Mouse (Mus musculus): ENCODE measurements at regions not wholly inside any gene's neighbourhood (a gene's known extent, or its start where the extent isn't known, plus 50 kb on each side); places are given as distances from the start of the nearest gene placed in this dataset.
A peak's percentile ranks its signal among the peaks of the same experiment; 100 is the strongest.

DNA sequence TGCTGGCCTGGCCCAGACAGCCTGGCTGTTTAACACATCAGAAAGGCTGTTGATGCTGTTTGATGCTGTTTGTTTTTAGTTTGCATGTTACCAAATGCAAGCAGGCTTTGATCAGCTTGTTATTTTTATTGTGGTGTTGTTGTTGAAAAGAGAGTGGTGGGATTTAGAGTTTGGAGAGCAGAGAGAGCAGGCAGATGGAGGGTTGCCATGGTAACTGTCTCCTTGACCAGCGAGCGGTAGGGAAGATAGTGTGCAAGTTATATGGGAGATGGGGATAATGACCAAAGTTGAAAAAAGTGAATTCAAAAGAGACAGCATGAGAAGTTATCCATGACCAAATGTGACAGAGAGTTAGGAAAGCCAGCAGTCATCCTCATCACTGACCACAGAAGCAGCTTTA is 83.3 kb downstream of the Cmc2 start:
- Histone ChIP-seq H3K27ac (no peak overlapping the region), H3K4me1 (replicated peaks; ENCODE audit: insufficient read depth, low read length) (no peaks in the 10 kb centered on the region), H3K27me3 (ENCODE audit: insufficient read depth, low read length) (no peaks in the 10 kb centered on the region), H3K36me3 (ENCODE audit: insufficient read depth, low read length) (no peaks in the 10 kb centered on the region), H3K4me3 (replicated peaks; ENCODE audit: low read depth, low read length) (no peak overlapping the region), H3K9ac (ENCODE audit: low read depth, low read length) (no peak overlapping the region), H3K4me2 (ENCODE audit: low read length) (no peak overlapping the region), H3K9me3 (replicated peaks; ENCODE audit: low read length) (no peaks in the 10 kb centered on the region)
- ATAC-seq (replicated peaks; ENCODE audit: low FRiP score, low read depth), result no peak
- TF ChIP-seq CTCF (IDR thresholded peaks at IDR 0.05; ENCODE audit: low read depth), result no peak
- WGBS, result 73% methylated on average over 2 of the region's 2 CpGs
- DNase-seq (ENCODE audit: low spot score), result no peak

DNA sequence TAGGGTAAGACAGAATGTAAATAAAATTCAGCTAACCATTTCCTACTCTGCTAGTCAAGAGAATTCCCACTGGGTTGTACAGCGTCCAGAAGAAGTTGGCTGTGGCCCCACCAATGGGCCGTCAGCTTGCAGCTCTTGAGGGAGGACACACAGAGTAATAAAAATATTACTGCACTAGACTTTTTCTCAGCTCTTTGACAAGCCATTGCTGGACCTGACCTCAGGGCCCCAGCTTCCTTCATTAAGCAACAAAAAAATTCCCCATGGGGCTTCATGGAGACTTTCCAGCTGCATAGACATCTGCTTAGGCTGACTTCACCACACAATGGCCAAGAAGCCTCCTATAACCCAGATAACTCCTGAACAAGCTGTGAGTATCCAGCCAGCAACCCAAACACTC is 89.1 kb downstream of the Cmc2 start:
- Histone ChIP-seq H3K27ac (no peak overlapping the region), H3K9ac (ENCODE audit: low read depth, low read length) (no peak overlapping the region), H3K4me2 (ENCODE audit: low read length) (no peak overlapping the region), H3K27me3 (ENCODE audit: insufficient read depth, low read length) (no peaks in the 10 kb centered on the region), H3K9me3 (replicated peaks; ENCODE audit: low read length) (no peaks in the 10 kb centered on the region), H3K4me3 (replicated peaks; ENCODE audit: low read depth, low read length) (no peak overlapping the region), H3K36me3 (ENCODE audit: insufficient read depth, low read length) (no peaks in the 10 kb centered on the region), H3K4me1 (replicated peaks; ENCODE audit: insufficient read depth, low read length) (no peaks in the 10 kb centered on the region)
- ATAC-seq (replicated peaks; ENCODE audit: low FRiP score, low read depth) (peak; percentile 75; the same call in 1 of the 2 replicates), DNase-seq (ENCODE audit: low spot score) (peak; percentile 92)
- no peak for TF ChIP-seq CTCF (IDR thresholded peaks at IDR 0.05; ENCODE audit: low read depth)
- 40% methylated on average over 2 of the region's 2 CpGs for WGBS

DNA sequence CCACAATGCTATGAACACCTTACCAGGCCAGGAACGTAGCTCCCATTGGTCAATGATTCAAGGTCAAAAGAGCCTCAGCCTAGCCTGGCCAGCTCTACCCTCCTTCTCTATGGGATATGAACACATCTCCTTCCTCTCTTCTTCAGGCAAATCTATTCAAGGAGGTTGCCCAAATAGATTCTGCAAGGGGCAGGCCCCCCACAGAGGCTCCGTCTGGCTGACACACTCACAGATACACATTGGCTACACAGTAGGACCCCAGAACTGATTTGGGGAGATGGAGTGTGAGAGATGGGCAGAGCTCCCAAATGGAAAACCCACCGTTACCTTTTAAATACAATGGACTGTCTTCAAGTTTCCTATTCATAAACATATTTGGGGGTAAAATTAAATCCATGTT is 91.6 kb downstream of the Cmc2 start:
- no peaks in the 10 kb centered on the region for H3K4me1 ChIP-seq (replicated peaks; ENCODE audit: insufficient read depth, low read length)
- no peaks in the 10 kb centered on the region for H3K36me3 ChIP-seq (ENCODE audit: insufficient read depth, low read length)
- no peaks in the 10 kb centered on the region for H3K9me3 ChIP-seq (replicated peaks; ENCODE audit: low read length)
- no peak overlapping the region for H3K9ac ChIP-seq (ENCODE audit: low read depth, low read length)
- no peak overlapping the region for H3K4me3 ChIP-seq (replicated peaks; ENCODE audit: low read depth, low read length)
- H3K27me3 ChIP-seq (ENCODE audit: insufficient read depth, low read length), result no peaks in the 10 kb centered on the region
- no peak overlapping the region for H3K4me2 ChIP-seq (ENCODE audit: low read length)
- TF ChIP-seq CTCF (IDR thresholded peaks at IDR 0.05; ENCODE audit: low read depth), result no peak
- WGBS, result 92% methylated on average over 3 of the region's 3 CpGs
- DNase-seq (ENCODE audit: low spot score), result no peak
- no peak overlapping the region for H3K27ac ChIP-seq
- no peak for ATAC-seq (replicated peaks; ENCODE audit: low FRiP score, low read depth)

DNA sequence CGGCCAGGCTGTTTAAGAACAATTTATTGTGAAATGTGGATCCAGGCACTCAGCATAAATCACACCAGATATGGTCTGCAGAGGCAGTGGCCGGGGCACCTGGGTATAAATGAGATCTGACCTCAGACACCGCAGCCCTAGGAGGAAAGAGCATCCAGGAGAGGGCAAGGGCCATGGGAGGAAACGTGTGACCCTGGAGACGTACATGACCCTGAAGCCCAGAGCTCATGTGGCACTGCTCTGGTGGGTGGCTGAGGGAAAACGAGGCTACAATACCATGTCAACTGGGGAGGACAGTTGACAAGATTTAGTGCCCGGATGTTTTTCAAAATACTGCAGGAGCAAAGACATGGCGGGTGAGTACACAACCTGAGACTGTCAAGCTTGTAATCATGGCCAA is 93.0 kb downstream of the Cmc2 start:
- no peak for TF ChIP-seq CTCF (IDR thresholded peaks at IDR 0.05; ENCODE audit: low read depth)
- no peak overlapping the region for H3K27ac ChIP-seq
- no peaks in the 10 kb centered on the region for H3K4me1 ChIP-seq (replicated peaks; ENCODE audit: insufficient read depth, low read length)
- H3K9me3 ChIP-seq (replicated peaks; ENCODE audit: low read length), result no peaks in the 10 kb centered on the region; the same call in 1 of the 2 replicates
- 28% methylated on average over 8 of the region's 8 CpGs for WGBS
- H3K27me3 ChIP-seq (ENCODE audit: insufficient read depth, low read length), result no peaks in the 10 kb centered on the region
- no peaks in the 10 kb centered on the region for H3K36me3 ChIP-seq (ENCODE audit: insufficient read depth, low read length)
- no peak overlapping the region for H3K4me2 ChIP-seq (ENCODE audit: low read length)
- DNase-seq (ENCODE audit: low spot score), result peak; percentile 40
- peak; percentile 63; the same call in 1 of the 2 replicates for ATAC-seq (replicated peaks; ENCODE audit: low FRiP score, low read depth)
- H3K9ac ChIP-seq (ENCODE audit: low read depth, low read length), result no peak overlapping the region
- no peak overlapping the region for H3K4me3 ChIP-seq (replicated peaks; ENCODE audit: low read depth, low read length)

DNA sequence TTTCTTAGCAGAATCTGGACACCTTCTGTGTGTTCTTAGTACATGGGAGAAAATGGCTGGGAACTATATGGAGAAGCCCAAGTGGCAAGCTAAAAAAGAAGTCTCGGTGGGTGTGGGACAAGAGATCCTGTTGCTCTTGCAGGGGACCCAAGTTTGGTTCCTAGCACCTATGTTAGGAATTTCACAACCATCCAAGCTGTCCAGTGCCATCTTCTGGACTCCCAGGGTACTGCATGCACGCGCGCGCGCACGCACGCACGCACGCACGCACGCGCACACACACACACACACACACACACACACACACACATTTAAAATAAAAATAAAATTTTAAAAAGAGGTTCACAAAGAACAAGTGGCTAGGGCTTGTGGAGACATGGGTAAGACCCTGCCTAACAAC is 94.1 kb downstream of the Cmc2 start:
- no peak overlapping the region for H3K4me3 ChIP-seq (replicated peaks; ENCODE audit: low read depth, low read length)
- no peak for ATAC-seq (replicated peaks; ENCODE audit: low FRiP score, low read depth)
- H3K9me3 ChIP-seq (replicated peaks; ENCODE audit: low read length), result no peaks in the 10 kb centered on the region; the same call in 1 of the 2 replicates
- DNase-seq (ENCODE audit: low spot score), result no peak
- no peaks in the 10 kb centered on the region for H3K27me3 ChIP-seq (ENCODE audit: insufficient read depth, low read length)
- H3K4me1 ChIP-seq (replicated peaks; ENCODE audit: insufficient read depth, low read length), result no peaks in the 10 kb centered on the region
- no peak overlapping the region for H3K27ac ChIP-seq
- WGBS, result 98% methylated on average over 13 of the region's 13 CpGs
- no peak overlapping the region for H3K9ac ChIP-seq (ENCODE audit: low read depth, low read length)
- H3K4me2 ChIP-seq (ENCODE audit: low read length), result no peak overlapping the region
- peak; percentile 24; the same call in 1 of the 2 replicates for TF ChIP-seq CTCF (IDR thresholded peaks at IDR 0.05; ENCODE audit: low read depth)
- no peaks in the 10 kb centered on the region for H3K36me3 ChIP-seq (ENCODE audit: insufficient read depth, low read length)

DNA sequence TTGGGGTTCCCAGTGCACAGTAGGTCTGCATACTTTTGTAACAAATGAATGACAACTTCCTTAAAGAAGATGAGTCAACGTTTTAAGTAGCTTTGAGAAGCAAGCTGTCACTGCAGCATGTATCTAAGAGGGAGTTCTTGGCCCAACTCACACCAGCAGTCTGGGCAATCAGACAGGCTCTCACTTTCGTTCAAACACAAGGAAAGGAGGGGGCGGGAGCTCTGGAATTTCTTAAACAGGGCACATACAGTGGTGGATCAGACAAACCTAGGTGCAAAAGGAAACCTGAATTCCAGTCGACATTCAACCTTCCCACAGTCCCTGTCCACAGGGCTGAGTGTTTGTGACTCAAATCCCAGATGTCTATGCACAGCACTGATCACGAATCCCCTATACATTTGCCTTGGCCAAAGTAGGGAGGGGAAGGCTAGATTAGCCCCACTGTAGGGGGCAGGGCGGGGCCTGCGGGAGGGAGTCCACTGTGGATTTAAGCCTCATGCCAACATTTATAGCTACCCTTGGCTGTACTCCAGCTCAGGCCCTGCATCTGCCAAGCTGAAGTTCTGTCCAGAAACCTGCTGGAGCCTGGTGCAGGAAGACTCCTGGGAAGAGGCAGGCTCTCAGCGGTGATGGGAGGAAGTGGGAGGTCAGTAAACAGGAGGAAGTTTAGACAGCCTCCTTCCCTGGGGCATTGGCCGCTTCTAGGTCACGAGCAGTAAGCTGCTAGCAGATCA is 81.5 kb upstream of the Cdyl2 start:
- 25% methylated on average over 10 of the region's 10 CpGs for WGBS
- Histone ChIP-seq H3K9ac (ENCODE audit: low read depth, low read length) (no peak overlapping the region), H3K9me3 (replicated peaks; ENCODE audit: low read length) (no peaks in the 10 kb centered on the region), H3K27me3 (ENCODE audit: insufficient read depth, low read length) (no peaks in the 10 kb centered on the region), H3K27ac (peak overlapping the region; percentile 15; the same call in 1 of the 2 replicates), H3K4me1 (replicated peaks; ENCODE audit: insufficient read depth, low read length) (no peaks in the 10 kb centered on the region), H3K4me2 (ENCODE audit: low read length) (no peak overlapping the region), H3K36me3 (ENCODE audit: insufficient read depth, low read length) (no peaks in the 10 kb centered on the region), H3K4me3 (replicated peaks; ENCODE audit: low read depth, low read length) (no peak overlapping the region)
- ATAC-seq (replicated peaks; ENCODE audit: low FRiP score, low read depth) (peak; percentile 40), DNase-seq (ENCODE audit: low spot score) (peak; percentile 85)
- no peak for TF ChIP-seq CTCF (IDR thresholded peaks at IDR 0.05; ENCODE audit: low read depth)

Measured in kidney, postnatal 0 days (tissue).